Mouse (Mus musculus) heart, embryonic 16.5 days (tissue): ENCODE results near the gene Ptpn13. TPM values are rescaled to one million over a fixed set of nuclear protein-coding genes. Genes with fewer than 3 reads are reported as not detected.
A peak's percentile ranks its signal among the peaks of the same experiment; 100 is the strongest.

Source experiments
- ATAC-seq: fragments of 200-750 bp; cut with Nextera tagmentation; replicated peaks from 2 replicates; pipeline ENCODE4 v1.8.0; 2017; ENCODE audit warnings: moderate number of reproducible peaks; ENCODE audit not compliant: insufficient read depth, low FRiP score; ENCODE audit errors: extremely low read depth
- H3K27ac ChIP-seq: fragments of 300-500 bp; sonication (generic); 2 replicates; pipeline ENCODE4 v1.5.1; 2014; ENCODE audit warnings: mild to moderate bottlenecking, low read length, control low read depth, moderate library complexity
- H3K27me3 ChIP-seq: fragments of 300-500 bp; sonication (generic); 2 replicates; pipeline ENCODE4 v1.6.1; 2014; ENCODE audit warnings: low read length, mixed read lengths; ENCODE audit not compliant: control insufficient read depth, insufficient read depth
- H3K36me3 ChIP-seq: fragments of 300-500 bp; sonication (generic); 2 replicates; pipeline ENCODE4 v1.6.1; 2014; ENCODE audit not compliant: control insufficient read depth, insufficient read depth
- H3K4me1 ChIP-seq: fragments of 300-500 bp; sonication (generic); 2 replicates; pipeline ENCODE4 v1.6.1; 2014; ENCODE audit warnings: low read length, mixed read lengths; ENCODE audit not compliant: control insufficient read depth, insufficient read depth
- H3K4me2 ChIP-seq: fragments of 300-500 bp; sonication (generic); 2 replicates; pipeline ENCODE4 v1.6.1; 2014; ENCODE audit warnings: low read depth, mild to moderate bottlenecking, control low read depth, low read length
- H3K4me3 ChIP-seq: fragments of 300-500 bp; sonication (generic); 2 replicates; pipeline ENCODE4 v1.5.1; 2014; ENCODE audit warnings: mild to moderate bottlenecking, control low read depth, low read length
- H3K9ac ChIP-seq: fragments of 300-500 bp; sonication (generic); 2 replicates; pipeline ENCODE4 v1.6.1; 2014; ENCODE audit warnings: low read length, control low read depth
- H3K9me3 ChIP-seq: fragments of 300-500 bp; sonication (generic); replicated peaks from 2 replicates; pipeline ENCODE4 v1.6.1; 2016; ENCODE audit warnings: low read length; ENCODE audit not compliant: control insufficient read depth
- WGBS: fragments of 180-500 bp; shearing (Covaris S2); extraction: QIAGEN DNeasy Blood & Tissue Kit; methylation state at CpG from one replicate; pipeline ENCODE4 v1.1.7; 2014; 5-methylcytosine and 5-hydroxymethylcytosine counted together
- polyA plus RNA-seq: library from polyadenylated mRNA; unstranded; fragments of >200 nt; fragmentation: Nextera tagmentation; extraction: Ambion mirVana; gene quantifications from 2 replicates; pipeline ENCODE4 v1.2.1, GENCODE M21; 2015

The Ptpn13 gene
- polyA plus RNA-seq, 1 experiment from 2014 or later: 7.8 TPM

DNA sequence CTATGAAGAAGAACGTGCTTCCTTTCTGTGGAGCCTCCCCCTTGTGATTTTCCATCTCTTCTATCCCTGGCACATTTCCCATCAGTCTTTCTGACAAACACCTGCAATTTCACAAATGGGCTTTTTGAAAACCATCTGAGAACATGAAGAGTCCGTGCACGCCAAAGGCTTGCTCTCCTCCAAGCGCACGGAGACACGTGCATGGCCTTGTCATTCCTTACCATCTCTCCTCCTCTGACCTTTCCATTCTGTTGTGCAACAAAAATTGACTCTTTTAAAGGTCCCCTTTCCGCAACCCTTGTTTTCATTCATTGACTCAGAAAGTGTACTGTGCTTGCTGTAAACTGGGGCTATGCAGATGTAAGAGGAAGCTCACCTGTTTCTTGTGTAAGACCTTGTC is 89.4 kb downstream of the Ptpn13 start:
- Histone ChIP-seq H3K36me3 (0 out of 2 replicates have a peak, but pooled peaks cover 4% of the 10 kb centered on the region), H3K27me3 (no peaks in the 10 kb centered on the region), H3K4me2 (no peak overlapping the region), H3K9ac (no peak overlapping the region), H3K27ac (no peak overlapping the region), H3K9me3 (no peaks in the 10 kb centered on the region; the same call in 1 of the 2 replicates), H3K4me1 (peaks cover 6% of the 10 kb centered on the region), H3K4me3 (no peak overlapping the region)
- ATAC-seq: no peak
- WGBS: 92% methylated on average over 7 of the region's 7 CpGs

DNA sequence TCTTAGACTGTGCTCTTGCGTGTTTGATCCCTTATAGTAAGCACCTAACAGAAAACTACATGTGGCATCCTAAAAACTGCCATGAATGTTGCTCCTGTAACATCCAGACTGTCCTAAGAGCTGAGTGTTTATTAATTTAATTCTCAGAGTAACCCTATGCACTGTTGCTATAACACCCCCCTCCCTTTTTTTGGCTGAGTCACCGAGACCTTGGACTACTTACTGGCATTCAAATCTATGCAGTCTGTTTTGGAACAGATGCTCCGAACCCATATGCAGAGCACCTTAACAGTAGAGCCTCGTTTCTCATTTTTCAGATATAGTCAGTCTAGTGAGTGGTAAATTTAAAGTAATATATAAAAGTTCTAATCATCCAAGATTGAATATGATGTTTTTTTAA is 90.9 kb downstream of the Ptpn13 start:
- 85% methylated on average over 4 of the region's 4 CpGs for WGBS
- H3K27me3 ChIP-seq: no peaks in the 10 kb centered on the region
- 0 out of 2 replicates have a peak, but pooled peaks cover 2% of the 10 kb centered on the region for H3K36me3 ChIP-seq
- no peak overlapping the region for H3K4me3 ChIP-seq
- H3K27ac ChIP-seq: no peak overlapping the region
- ATAC-seq: no peak
- peaks cover 6% of the 10 kb centered on the region for H3K4me1 ChIP-seq
- no peaks in the 10 kb centered on the region for H3K9me3 ChIP-seq
- no peak overlapping the region for H3K4me2 ChIP-seq
- no peak overlapping the region for H3K9ac ChIP-seq

DNA sequence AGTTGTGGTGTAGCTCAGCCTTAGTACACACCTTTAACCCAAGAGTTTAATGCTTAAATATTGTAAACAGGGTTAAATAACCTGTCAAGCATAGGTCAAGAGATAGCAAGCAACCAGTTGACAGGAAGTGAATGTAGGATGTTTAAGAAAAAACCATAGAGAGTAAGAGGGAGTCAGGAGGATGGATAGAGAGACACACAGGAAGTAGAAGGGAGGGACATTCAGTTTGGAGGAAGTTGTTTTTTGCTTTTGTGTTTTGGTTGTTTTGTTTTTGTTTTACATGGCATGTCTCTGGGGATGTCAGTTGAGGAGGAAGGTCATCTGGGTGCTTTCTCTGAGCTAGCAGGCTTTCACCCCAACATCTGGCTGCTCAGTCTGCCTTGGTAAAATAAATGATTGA is 91.6 kb downstream of the Ptpn13 start:
- ATAC-seq: no peak
- Histone ChIP-seq H3K27me3 (no peaks in the 10 kb centered on the region), H3K4me1 (peaks cover 6% of the 10 kb centered on the region), H3K9me3 (no peaks in the 10 kb centered on the region), H3K9ac (no peak overlapping the region), H3K4me2 (no peak overlapping the region), H3K27ac (no peak overlapping the region), H3K36me3 (0 out of 2 replicates have a peak, but pooled peaks cover 2% of the 10 kb centered on the region), H3K4me3 (no peak overlapping the region)

DNA sequence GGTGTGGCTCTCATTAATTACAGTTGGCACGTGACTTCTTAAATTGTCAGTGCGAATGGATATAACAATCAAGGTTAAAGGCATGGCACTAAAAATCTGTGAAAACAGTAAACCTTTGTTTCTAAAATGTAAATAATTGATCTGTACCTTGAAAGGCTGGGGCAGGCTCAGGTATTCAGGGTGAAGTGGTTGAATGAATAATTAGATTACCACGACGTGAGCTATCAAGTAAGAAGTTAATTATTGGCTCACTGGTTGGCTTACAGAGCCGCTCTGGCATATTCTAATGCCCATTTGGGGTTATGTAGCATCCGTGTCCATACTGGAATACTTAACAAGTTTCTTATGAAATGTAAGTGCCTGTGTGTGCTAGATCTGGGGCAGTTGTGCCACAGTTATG is 92.6 kb downstream of the Ptpn13 start:
- H3K27ac ChIP-seq: no peak overlapping the region
- H3K4me1 ChIP-seq: peaks cover 6% of the 10 kb centered on the region
- H3K9ac ChIP-seq: no peak overlapping the region
- no peak overlapping the region for H3K4me2 ChIP-seq
- H3K36me3 ChIP-seq: 0 out of 2 replicates have a peak, but pooled peaks cover 2% of the 10 kb centered on the region
- whole genome bisulfite sequencing: 89% methylated on average over 6 of the region's 6 CpGs
- no peak for ATAC-seq
- H3K27me3 ChIP-seq: no peaks in the 10 kb centered on the region
- no peaks in the 10 kb centered on the region for H3K9me3 ChIP-seq
- H3K4me3 ChIP-seq: no peak overlapping the region

DNA sequence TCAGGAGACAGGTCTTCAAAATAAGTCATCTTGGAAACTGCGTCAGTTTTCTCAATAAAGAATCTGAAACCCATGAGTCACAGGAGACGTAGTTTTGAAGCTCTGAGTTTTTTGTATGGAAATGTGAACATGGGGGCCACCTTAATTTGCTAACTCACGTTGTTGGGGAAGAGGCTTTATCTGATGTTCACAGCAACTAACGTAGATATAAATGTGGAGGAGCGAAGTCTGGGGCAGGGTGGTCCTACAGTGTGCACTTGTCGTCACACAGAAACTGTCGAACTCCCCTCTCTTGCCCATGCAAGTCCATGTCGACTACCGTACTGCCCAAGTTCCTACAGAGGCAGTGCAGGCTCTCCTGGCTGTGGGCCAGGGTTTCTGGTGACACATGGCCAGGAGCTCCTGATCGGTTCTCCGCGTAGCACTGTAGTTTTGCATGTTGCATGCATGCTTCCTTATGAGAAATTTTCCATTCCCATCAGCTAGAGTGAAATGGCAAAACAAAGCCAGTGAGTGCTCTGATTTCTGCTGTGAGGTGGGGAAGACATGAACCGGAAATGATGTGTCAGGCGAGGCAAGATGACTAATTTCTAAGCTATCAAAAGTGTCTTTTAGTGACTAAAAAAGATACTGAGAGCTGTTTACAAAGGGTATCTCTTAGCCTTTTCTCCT is 93.9 kb downstream of the Ptpn13 start:
- Histone ChIP-seq H3K4me3 (no peak overlapping the region), H3K36me3 (0 out of 2 replicates have a peak, but pooled peaks cover 2% of the 10 kb centered on the region), H3K9me3 (no peaks in the 10 kb centered on the region), H3K27me3 (no peaks in the 10 kb centered on the region), H3K27ac (no peak overlapping the region), H3K4me1 (peaks cover 6% of the 10 kb centered on the region), H3K9ac (no peak overlapping the region), H3K4me2 (no peak overlapping the region)
- WGBS: 51% methylated on average over 14 of the region's 14 CpGs
- peak; percentile 49; the same call in 1 of the 2 replicates for ATAC-seq

DNA sequence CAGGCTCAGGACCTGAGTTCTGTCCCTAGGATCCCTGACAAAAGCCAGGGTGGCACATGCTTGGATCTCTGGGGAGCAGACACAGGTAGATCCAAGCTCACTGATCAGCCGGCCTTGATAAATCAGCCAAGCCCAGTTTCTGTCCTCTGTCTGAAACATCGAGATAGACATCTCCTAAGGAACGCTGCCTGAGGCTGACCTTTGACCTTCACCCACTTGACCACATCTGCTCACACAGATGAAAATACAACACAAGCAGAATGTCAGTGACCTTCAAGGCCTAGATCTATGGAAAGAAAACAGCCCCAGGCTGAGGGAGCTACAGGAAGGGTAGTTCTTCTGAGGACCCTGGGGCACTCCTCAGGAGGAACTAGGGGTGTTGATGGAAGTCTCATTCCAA is 97.4 kb downstream of the Ptpn13 start:
- ATAC-seq: no peak

DNA sequence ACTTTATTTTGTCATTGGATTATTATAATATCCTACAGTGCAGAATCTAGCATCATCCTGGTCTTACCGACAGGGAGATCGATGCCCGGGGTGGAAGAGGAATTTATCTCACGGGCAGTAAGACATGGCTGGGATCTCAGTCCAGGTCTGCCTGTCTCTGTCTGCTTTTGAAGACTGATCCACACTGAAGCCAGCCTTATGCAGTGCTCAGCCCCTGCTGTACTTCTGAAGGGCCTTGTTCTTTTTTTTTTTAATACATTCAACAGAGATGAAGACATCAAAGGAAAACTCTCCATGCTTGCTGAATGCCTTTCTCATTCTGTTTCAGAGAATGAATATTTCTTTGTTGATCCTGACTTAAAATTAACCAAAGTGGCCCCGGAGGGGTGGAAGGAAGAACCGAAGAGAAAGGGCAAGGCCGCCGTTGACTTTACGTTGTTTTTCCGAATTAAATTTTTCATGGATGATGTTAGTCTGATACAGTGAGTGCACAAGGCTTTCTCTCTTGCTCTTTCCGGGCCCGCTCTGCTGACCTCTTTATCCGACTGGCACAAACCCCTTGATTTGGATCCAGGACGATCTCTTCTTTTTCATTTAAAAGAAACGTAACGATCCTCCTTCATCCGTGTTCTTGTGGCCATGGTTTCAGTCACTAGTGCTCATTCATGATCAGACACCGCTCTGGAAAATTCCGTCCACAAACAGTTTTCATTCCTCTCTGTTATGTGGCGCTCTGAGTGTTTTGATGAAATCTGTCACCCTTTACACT is 101.9 kb downstream of the Ptpn13 start:
- Histone ChIP-seq H3K9me3 (no peaks in the 10 kb centered on the region), H3K4me1 (no peaks in the 10 kb centered on the region), H3K36me3 (peaks cover 6% of the 10 kb centered on the region; the same call in 1 of the 2 replicates), H3K27ac (no peak overlapping the region), H3K9ac (no peak overlapping the region), H3K27me3 (no peaks in the 10 kb centered on the region), H3K4me2 (no peak overlapping the region), H3K4me3 (no peak overlapping the region)
- no peak for ATAC-seq
- 78% methylated on average over 20 of the region's 20 CpGs for WGBS

More for the DNA sequence above, 97.4 kb downstream of the Ptpn13 start:
- H3K4me1 ChIP-seq: peaks cover 6% of the 10 kb centered on the region
- no peak overlapping the region for H3K4me3 ChIP-seq
- no peak overlapping the region for H3K4me2 ChIP-seq
- H3K36me3 ChIP-seq: 0 out of 2 replicates have a peak, but pooled peaks cover 4% of the 10 kb centered on the region
- no peaks in the 10 kb centered on the region for H3K27me3 ChIP-seq
- H3K9ac ChIP-seq: no peak overlapping the region
- 54% methylated on average over 3 of the region's 3 CpGs for WGBS
- no peaks in the 10 kb centered on the region for H3K9me3 ChIP-seq
- H3K27ac ChIP-seq: no peak overlapping the region

DNA sequence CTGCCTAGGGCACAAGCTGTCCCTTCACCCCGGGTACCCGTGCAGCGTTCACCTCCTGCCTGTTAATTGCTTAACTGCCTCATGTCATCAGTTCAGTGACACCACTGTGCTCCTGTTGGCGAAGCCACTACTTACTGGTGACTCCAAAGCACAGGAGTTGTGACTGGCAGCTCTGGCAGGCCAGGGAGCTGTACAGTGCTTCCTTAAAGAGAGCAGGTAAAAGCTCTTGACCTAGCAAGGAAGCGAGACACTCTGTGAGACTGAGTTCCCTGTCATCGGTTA is 102.4 kb downstream of the Ptpn13 start:
- H3K27ac ChIP-seq: no peak overlapping the region
- ATAC-seq: no peak; the same call in 1 of the 2 replicates
- peaks cover 6% of the 10 kb centered on the region; the same call in 1 of the 2 replicates for H3K36me3 ChIP-seq
- H3K9ac ChIP-seq: no peak overlapping the region
- no peak overlapping the region for H3K4me3 ChIP-seq
- no peaks in the 10 kb centered on the region for H3K4me1 ChIP-seq
- no peak overlapping the region for H3K4me2 ChIP-seq
- WGBS: 45% methylated on average over 6 of the region's 6 CpGs
- H3K9me3 ChIP-seq: no peaks in the 10 kb centered on the region
- H3K27me3 ChIP-seq: no peaks in the 10 kb centered on the region

DNA sequence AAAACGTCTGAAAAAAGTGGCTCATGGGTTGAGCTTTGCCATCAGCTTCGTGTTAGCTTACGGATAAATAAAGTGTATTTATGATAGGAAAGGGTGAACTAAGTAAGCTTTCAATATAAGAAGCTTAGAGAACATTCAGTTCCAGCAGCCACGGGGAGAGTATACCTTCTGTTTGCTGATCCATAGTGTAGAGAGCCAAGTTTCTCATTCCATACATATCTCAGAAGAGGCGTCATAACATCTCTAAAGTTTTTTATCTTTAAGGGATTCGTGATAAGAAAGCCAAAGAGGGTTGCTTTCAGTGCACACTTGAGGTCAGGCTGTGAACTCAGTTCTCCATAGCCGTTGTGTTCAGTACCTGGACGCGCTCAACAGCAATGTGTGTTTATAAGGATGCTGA is 105.2 kb downstream of the Ptpn13 start:
- H3K4me1 ChIP-seq: no peaks in the 10 kb centered on the region
- ATAC-seq: no peak; the same call in 1 of the 2 replicates

More for the DNA sequence above, 105.2 kb downstream of the Ptpn13 start:
- peaks cover 9% of the 10 kb centered on the region for H3K36me3 ChIP-seq
- WGBS: 51% methylated on average over 9 of the region's 9 CpGs
- no peak overlapping the region for H3K4me2 ChIP-seq
- H3K4me3 ChIP-seq: no peak overlapping the region
- H3K9me3 ChIP-seq: no peaks in the 10 kb centered on the region
- no peak overlapping the region for H3K27ac ChIP-seq
- H3K9ac ChIP-seq: no peak overlapping the region
- no peaks in the 10 kb centered on the region for H3K27me3 ChIP-seq
